Mouse (Mus musculus) frontal cortex, postnatal 10 days (tissue): Measurements from ENCODE around the gene Cfap46.
A peak's percentile ranks its signal among the peaks of the same experiment; 100 is the strongest.

Experiments
- DNase-seq, 2 experiments: peaks; one replicate each; pipeline ENCODE4 v3.0.0; 2022; ENCODE audit warnings: low spot score in 2 of 2, mixed read lengths in 1 of 2

Gene Cfap46

GRCm38 (mm10) chr7:139683706-139684552, at the start of gene Cfap46:
TSS of gene Cfap46 (minus strand) at chr7:139683817.
- peak; percentile 62 to 72 for DNase-seq

- DNase-seq, result no peak
Measured at GRCm38 (mm10) chr7:139731276-139731696, 47.7 kb upstream of the Cfap46 start.

GRCm38 (mm10) chr7:139727072-139727471, 43.5 kb upstream of the Cfap46 start:
- no peak for DNase-seq

GRCm38 (mm10) chr7:139725641-139726040, 42.0 kb upstream of the Cfap46 start:
- no peak for DNase-seq

- DNase-seq, result no peak
Measured at GRCm38 (mm10) chr7:139723986-139724385, 40.4 kb upstream of the Cfap46 start.

GRCm38 (mm10) chr7:139721196-139721595, 37.6 kb upstream of the Cfap46 start:
- DNase-seq, result no peak

- no peak for DNase-seq
Measured at GRCm38 (mm10) chr7:139717781-139718180, 34.2 kb upstream of the Cfap46 start.

- no peak for DNase-seq
Measured at GRCm38 (mm10) chr7:139711821-139712220, 28.2 kb upstream of the Cfap46 start.

GRCm38 (mm10) chr7:139706411-139707120, 22.9 kb upstream of the Cfap46 start:
- peak; percentile 34 to 48 for DNase-seq

- DNase-seq, result no peak
Measured at GRCm38 (mm10) chr7:139705781-139706180, 22.2 kb upstream of the Cfap46 start.

- DNase-seq, result no peak
Measured at GRCm38 (mm10) chr7:139705081-139705480, 21.5 kb upstream of the Cfap46 start.

- DNase-seq, result no peak
Measured at GRCm38 (mm10) chr7:139703826-139704199, 20.2 kb upstream of the Cfap46 start.

- peak; percentile 61 to 82 for DNase-seq
Measured at GRCm38 (mm10) chr7:139703146-139703825, 19.7 kb upstream of the Cfap46 start.

GRCm38 (mm10) chr7:139701651-139702301, 18.2 kb upstream of the Cfap46 start:
- DNase-seq, result no peak

GRCm38 (mm10) chr7:139692641-139693294, 9.2 kb upstream of the Cfap46 start:
- DNase-seq, result no peak

- DNase-seq, result no peak
Measured at GRCm38 (mm10) chr7:139692211-139692610, 8.6 kb upstream of the Cfap46 start.

GRCm38 (mm10) chr7:139685336-139685735, 1.7 kb upstream of the Cfap46 start:
- no peak for DNase-seq

- peak; percentile 84 to 88 for DNase-seq
Measured at GRCm38 (mm10) chr7:139684553-139684929, 924 bp upstream of the Cfap46 start.

GRCm38 (mm10) chr7:139681921-139682598, 1.6 kb downstream of the Cfap46 start:
- no peak for DNase-seq

- DNase-seq, result no peak
Measured at GRCm38 (mm10) chr7:139676433-139676832, 7.2 kb downstream of the Cfap46 start.

- no peak for DNase-seq
Measured at GRCm38 (mm10) chr7:139666871-139667270, 16.7 kb downstream of the Cfap46 start.
